Mouse (Mus musculus) ES-Bruce4 (cell line): Measurements from ENCODE around the gene Mogat2.
A peak's percentile ranks its signal among the peaks of the same experiment; 100 is the strongest.

Source experiments
- CTCF ChIP-seq: IDR thresholded peaks from one replicate; pipeline ENCODE4 v1.8.1; 2011; ENCODE audit warnings: low read depth, low read length
- EP300 ChIP-seq: IDR thresholded peaks from 2 replicates; pipeline ENCODE4 v1.6.1; 2011; ENCODE audit warnings: low read depth, low read length; ENCODE audit not compliant: insufficient read depth
- POLR2A ChIP-seq: IDR thresholded peaks from one replicate; pipeline ENCODE4 v1.8.1; 2011; ENCODE audit warnings: low read length; ENCODE audit not compliant: insufficient read depth

GRCm38 (mm10) chr7:99232571-99232970, 5.8 kb downstream of the Mogat2 start:
- TF ChIP-seq CTCF (peak; percentile 36), EP300 (no peak), POLR2A (no peak)
